Mouse (Mus musculus): Measurements from ENCODE around the gene Nav2. TPM values are rescaled to one million over a fixed set of nuclear protein-coding genes. Genes with fewer than 3 reads are reported as not detected.

Gene Nav2
- polyA plus RNA-seq, 1 experiment from 2014 or later, result 10.1 TPM

DNA sequence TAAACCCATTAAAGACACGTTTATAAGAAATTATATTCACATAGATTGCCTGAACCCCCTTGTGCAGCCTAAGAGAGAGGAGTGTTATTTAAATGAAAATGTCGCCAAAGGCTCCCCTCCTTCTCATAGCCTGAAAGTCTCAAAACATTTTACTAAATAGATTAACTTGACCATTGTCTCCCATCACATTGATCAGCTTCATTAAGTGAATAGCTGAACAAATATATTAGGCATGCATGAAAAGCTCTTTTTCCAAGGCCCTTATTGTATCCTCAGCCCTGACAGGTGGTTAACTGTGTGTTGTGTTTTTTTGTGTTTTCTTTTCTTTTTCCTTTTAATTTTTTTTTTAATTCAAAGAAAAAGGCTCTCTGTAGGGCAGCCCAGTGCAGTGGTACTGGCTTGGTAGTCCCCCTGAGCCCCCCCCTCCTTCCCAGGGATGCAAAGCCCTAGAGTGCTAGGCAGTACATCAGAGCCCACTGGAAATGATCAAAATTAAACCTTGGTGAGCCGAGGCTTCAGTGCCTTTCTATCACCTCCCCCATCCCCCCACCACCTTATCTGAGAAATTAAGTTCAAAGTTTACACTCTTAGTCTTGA lies 732.3 kb downstream of the Nav2 start:
- no peak for TF ChIP-seq CTCF (IDR thresholded peaks at IDR 0.05; ENCODE audit: low read depth)
- DNase-seq (ENCODE audit: low spot score), result no peak
- Histone ChIP-seq H3K36me3 (ENCODE audit: insufficient read depth, low read length) (no peaks in the 10 kb centered on the region), H3K4me3 (replicated peaks; ENCODE audit: low read depth, low read length) (no peak overlapping the region), H3K4me1 (replicated peaks; ENCODE audit: insufficient read depth, low read length) (no peaks in the 10 kb centered on the region), H3K4me2 (ENCODE audit: low read length) (no peak overlapping the region), H3K9me3 (replicated peaks; ENCODE audit: low read length) (no peaks in the 10 kb centered on the region), H3K27ac (no peak overlapping the region), H3K9ac (ENCODE audit: low read depth, low read length) (no peak overlapping the region), H3K27me3 (ENCODE audit: insufficient read depth, low read length) (peaks cover 55% of the 10 kb centered on the region)
- WGBS, result 31% methylated on average over 3 of the region's 3 CpGs
- no peak for ATAC-seq (replicated peaks; ENCODE audit: low FRiP score, low read depth)

Other genes starting within 250 kb of the Nav2 start
- 43.2 and 45.2 TPM in 2 replicates for gene Zdhhc13, start 119.7 kb upstream of the Nav2 start, polyA plus RNA-seq (2015; fragmentation: Nextera tagmentation; extraction: Ambion mirVana)
- gene Csrp3, start 60.7 kb upstream of the Nav2 start, polyA plus RNA-seq (2015; fragmentation: Nextera tagmentation; extraction: Ambion mirVana), result not detected in 2 replicates
- 5.5 and 7.3 TPM in 2 replicates for gene E2f8, start 27.1 kb upstream of the Nav2 start, polyA plus RNA-seq (2015; fragmentation: Nextera tagmentation; extraction: Ambion mirVana)